Mouse (Mus musculus) hindbrain, embryonic 14.5 days (tissue): ENCODE data around the gene Gm3045. TPM values are rescaled to one million over a fixed set of nuclear protein-coding genes. Genes with fewer than 3 reads are reported as not detected.

Experiments used
- ATAC-seq: fragments of 200-750 bp; cut with Nextera tagmentation; 2 replicates; pipeline ENCODE4 v1.8.0; 2017; ENCODE audit warnings: moderate number of reproducible peaks, mild to moderate bottlenecking, moderate TSS enrichment, moderate library complexity; ENCODE audit not compliant: low FRiP score
- DNase-seq: peaks from one replicate; pipeline ENCODE4 v3.0.0-alpha.2; 2015; ENCODE audit warnings: low spot score
- H3K27ac ChIP-seq: fragments of 300-500 bp; sonication (generic); 2 replicates; pipeline ENCODE4 v1.5.1; 2014; ENCODE audit warnings: mild to moderate bottlenecking, moderate library complexity
- H3K27me3 ChIP-seq: fragments of 300-500 bp; sonication (generic); 2 replicates; pipeline ENCODE4 v1.6.1; 2014; ENCODE audit warnings: mild to moderate bottlenecking, low read length, mixed read lengths; ENCODE audit not compliant: control insufficient read depth, insufficient read depth
- H3K36me3 ChIP-seq: fragments of 300-500 bp; sonication (generic); replicated peaks from 2 replicates; pipeline ENCODE4 v1.6.1; 2014; ENCODE audit not compliant: control insufficient read depth, insufficient read depth
- H3K4me1 ChIP-seq: fragments of 300-500 bp; sonication (generic); replicated peaks from 2 replicates; pipeline ENCODE4 v1.6.1; 2014; ENCODE audit warnings: antibody characterized with exemption, low read length, mixed read lengths; ENCODE audit not compliant: control insufficient read depth, insufficient read depth
- H3K4me2 ChIP-seq: fragments of 300-500 bp; sonication (generic); replicated peaks from 2 replicates; pipeline ENCODE4 v1.6.1; 2014; ENCODE audit warnings: mild to moderate bottlenecking, moderate library complexity
- H3K4me3 ChIP-seq: fragments of 300-500 bp; sonication (generic); replicated peaks from 2 replicates; pipeline ENCODE4 v1.5.1; 2014; ENCODE audit warnings: mild to moderate bottlenecking, low read length
- H3K9ac ChIP-seq: fragments of 300-500 bp; sonication (generic); 2 replicates; pipeline ENCODE4 v1.6.1; 2014
- H3K9me3 ChIP-seq: fragments of 300-500 bp; sonication (generic); 2 replicates; pipeline ENCODE4 v1.6.1; 2016; ENCODE audit warnings: low read length; ENCODE audit not compliant: control insufficient read depth
- whole genome bisulfite sequencing: fragments of 180-500 bp; shearing (Covaris S2); extraction: QIAGEN DNeasy Blood & Tissue Kit; methylation state at CpG from one replicate; pipeline ENCODE4 v1.1.7; 2014; 5-methylcytosine and 5-hydroxymethylcytosine counted together
- polyA plus RNA-seq: library from polyadenylated mRNA; unstranded; fragments of >200 nt; fragmentation: Nextera tagmentation; extraction: Ambion mirVana; gene quantifications from 2 replicates; pipeline ENCODE4 v1.2.1, GENCODE M21; 2014

The Gm3045 gene
- not detected in 2 replicates for polyA plus RNA-seq

DNA sequence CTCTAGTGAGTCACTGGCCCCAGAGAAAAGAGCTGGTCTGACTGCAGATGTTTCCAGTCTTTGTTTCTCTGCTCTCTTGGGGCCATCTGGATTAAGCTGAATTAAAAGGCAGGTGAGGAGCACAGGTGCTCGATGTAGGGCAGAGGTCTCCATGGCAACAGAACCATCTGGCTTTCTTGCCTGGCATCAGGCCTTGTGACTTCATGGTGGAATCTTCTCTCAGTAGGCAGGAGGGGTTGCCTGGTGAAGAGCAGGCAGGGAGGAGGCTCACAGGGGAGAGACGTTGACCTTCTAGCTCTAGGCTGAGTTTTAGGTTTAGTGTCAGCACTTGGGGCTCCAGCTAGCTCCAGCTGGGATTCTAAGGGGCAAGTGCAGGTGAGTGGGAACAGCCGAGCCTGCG lies at the start of gene Gm3045:
Gm3045 (plus strand) TSS at position 230 of the 400 bp plus-strand sequence.
- Histone ChIP-seq H3K4me1 (no peaks in the 10 kb centered on the region), H3K9ac (no peak within 1 kb of the TSS), H3K27me3 (peaks cover 12% of the 10 kb centered on the region), H3K4me3 (no peak within 1 kb of the TSS), H3K4me2 (no peak within 1 kb of the TSS), H3K27ac (no peak within 1 kb of the TSS), H3K36me3 (no peaks in the 10 kb centered on the region), H3K9me3 (no peaks in the 10 kb centered on the region)
- 68% methylated on average over 4 of the region's 4 CpGs for WGBS
- DNase-seq, result no peak
- ATAC-seq, result no peak

DNA sequence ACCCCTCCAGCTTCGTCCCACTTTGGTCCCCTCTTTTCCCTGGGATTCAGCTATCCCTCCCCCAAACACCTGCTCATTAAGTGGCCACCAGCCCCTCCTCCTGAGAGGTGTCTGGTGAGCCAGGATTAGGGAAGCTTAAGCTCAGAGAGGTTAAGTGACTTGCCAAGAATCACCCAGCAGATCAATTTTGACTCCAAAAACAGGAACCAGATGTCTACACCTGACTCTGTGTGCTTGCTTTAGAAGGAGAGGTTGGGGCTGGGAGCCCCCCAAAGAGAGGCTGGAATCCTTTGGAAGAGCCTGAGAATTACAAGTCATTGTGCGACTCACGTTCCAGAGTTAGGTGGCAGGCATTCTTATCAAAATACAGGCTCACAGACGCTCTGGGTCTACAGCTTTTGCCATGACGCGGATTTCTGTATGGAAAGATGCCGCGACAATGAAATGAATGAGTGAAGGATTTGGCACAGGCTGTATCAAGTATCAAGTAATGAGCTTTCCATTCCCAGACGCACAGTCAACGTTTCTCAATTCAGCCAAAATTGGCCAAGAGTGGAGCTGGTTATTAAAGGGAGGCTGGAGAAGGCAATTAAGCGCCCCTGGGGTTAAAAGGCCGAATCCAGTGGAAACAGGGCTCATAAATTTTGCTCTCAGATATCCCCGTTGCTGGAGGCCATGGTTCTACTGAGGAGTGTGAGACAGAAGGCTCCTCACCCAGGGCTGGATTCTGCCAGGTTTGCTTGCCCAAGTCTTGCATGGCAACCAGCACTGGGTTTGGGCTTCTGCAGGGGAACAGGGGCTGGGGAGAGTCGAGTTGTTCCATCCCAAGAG lies 45.3 kb upstream of the Gm3045 start:
- DNase-seq (no peak), ATAC-seq (no peak)
- no peak overlapping the region for H3K27ac ChIP-seq
- WGBS, result 74% methylated on average over 14 of the region's 14 CpGs
- H3K36me3 ChIP-seq, result no peaks in the 10 kb centered on the region
- H3K4me2 ChIP-seq, result no peak overlapping the region
- no peaks in the 10 kb centered on the region for H3K4me1 ChIP-seq
- no peaks in the 10 kb centered on the region for H3K27me3 ChIP-seq
- H3K9me3 ChIP-seq, result no peaks in the 10 kb centered on the region
- H3K9ac ChIP-seq, result no peak overlapping the region
- H3K4me3 ChIP-seq, result no peak overlapping the region

DNA sequence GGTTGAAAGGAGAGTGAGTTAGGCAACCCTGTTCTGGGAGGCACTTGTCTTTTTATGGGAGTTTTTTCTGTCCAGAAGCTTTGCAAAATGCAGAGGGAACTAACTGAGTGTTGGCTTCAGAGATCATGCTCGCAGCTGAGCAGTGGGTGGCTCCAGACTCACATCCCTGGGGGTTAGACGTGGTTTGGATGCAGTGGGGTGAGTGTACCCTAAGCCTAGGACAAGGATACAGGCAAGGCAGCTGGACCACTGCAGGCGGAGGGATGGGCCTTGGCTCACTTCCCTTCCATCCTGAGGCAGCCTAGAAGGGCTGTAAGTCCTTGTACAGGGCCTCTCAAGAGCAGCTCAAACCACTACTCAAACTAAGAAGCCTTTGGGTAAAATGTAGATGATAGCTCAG lies 43.0 kb upstream of the Gm3045 start:
- no peak overlapping the region for H3K4me2 ChIP-seq
- ATAC-seq (no peak), DNase-seq (no peak)
- H3K27me3 ChIP-seq, result no peaks in the 10 kb centered on the region
- WGBS, result 76% methylated on average over 3 of the region's 3 CpGs
- H3K9me3 ChIP-seq, result no peaks in the 10 kb centered on the region
- no peak overlapping the region for H3K4me3 ChIP-seq
- H3K36me3 ChIP-seq, result no peaks in the 10 kb centered on the region
- no peak overlapping the region for H3K27ac ChIP-seq
- no peaks in the 10 kb centered on the region for H3K4me1 ChIP-seq
- H3K9ac ChIP-seq, result no peak overlapping the region

DNA sequence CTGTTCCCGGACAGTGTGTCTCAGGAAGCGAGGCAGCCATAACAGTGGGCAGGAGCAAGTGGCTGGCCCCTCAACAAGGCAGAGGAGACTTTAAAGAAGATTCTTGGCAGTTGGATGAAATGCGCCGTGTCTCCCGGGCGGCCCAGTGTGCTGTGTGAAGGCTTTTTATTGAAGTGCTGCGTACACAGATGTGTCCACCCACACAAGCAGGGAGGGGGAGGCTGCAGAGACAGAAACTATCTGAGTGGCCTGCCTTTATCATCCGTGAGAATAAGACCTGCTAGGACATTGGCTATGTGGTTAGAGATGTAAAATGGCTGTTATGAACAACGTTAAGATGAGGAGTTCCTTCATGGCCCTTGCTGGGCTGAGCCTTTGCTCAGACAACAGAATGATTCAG lies 40.0 kb upstream of the Gm3045 start:
- Histone ChIP-seq H3K4me2 (no peak overlapping the region), H3K27ac (no peak overlapping the region), H3K9ac (no peak overlapping the region), H3K4me3 (no peak overlapping the region), H3K9me3 (no peaks in the 10 kb centered on the region), H3K27me3 (no peaks in the 10 kb centered on the region), H3K36me3 (no peaks in the 10 kb centered on the region), H3K4me1 (no peaks in the 10 kb centered on the region)
- ATAC-seq (no peak), DNase-seq (no peak)
- 62% methylated on average over 9 of the region's 9 CpGs for WGBS

DNA sequence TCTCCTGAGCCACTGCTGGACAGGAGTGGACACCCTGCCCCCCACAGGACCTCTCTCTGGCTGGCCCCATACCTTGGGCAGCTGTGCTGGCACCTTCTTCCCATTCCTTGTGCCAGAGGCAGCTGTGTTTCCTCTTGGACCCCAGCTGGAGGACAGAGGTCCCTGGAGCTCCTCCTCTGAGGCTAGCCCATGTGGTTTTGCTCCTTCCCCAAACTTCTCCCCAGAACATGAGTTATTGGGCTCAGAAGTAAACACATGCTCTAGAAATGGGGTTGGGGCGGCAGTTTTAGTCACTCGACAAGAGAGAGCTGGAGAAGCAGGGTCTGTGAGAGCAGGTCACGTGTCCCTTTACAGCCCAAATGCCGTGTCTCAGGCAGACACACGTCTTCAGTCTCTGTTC lies 39.0 kb upstream of the Gm3045 start:
- 86% methylated on average over 5 of the region's 5 CpGs for WGBS
- ATAC-seq, result no peak

DNA sequence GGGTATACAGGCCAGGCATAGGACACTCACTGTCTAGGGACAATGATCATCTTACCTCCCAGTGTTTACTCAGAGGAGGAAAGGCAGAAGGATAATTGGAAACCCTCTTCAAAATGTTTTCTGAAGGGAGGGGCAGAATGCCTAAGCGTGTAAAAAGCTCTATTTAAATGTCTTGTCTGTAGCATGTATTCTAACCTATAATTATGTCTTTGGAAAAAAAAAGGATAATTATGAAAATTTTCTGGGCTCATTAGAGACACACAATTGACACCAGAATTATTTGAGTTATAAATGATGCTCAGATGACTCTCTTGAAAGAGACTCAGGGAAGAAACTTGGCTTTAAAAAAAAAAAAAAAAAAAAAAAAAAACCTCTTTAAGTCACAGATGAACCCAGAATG lies 38.4 kb upstream of the Gm3045 start:
- H3K9me3 ChIP-seq, result no peaks in the 10 kb centered on the region
- no peaks in the 10 kb centered on the region for H3K36me3 ChIP-seq
- 74% methylated on average over 1 of the region's 1 CpGs for WGBS
- H3K9ac ChIP-seq, result no peak overlapping the region
- no peak overlapping the region for H3K4me3 ChIP-seq
- H3K4me1 ChIP-seq, result no peaks in the 10 kb centered on the region
- no peak overlapping the region for H3K27ac ChIP-seq
- no peak overlapping the region for H3K4me2 ChIP-seq
- DNase-seq (no peak), ATAC-seq (no peak)
- no peaks in the 10 kb centered on the region for H3K27me3 ChIP-seq

More for the DNA sequence above, 39.0 kb upstream of the Gm3045 start:
- H3K4me1 ChIP-seq, result no peaks in the 10 kb centered on the region
- H3K4me3 ChIP-seq, result no peak overlapping the region
- no peak overlapping the region for H3K4me2 ChIP-seq
- no peaks in the 10 kb centered on the region for H3K36me3 ChIP-seq
- no peak for DNase-seq
- H3K9me3 ChIP-seq, result no peaks in the 10 kb centered on the region
- no peak overlapping the region for H3K9ac ChIP-seq
- no peaks in the 10 kb centered on the region for H3K27me3 ChIP-seq
- H3K27ac ChIP-seq, result no peak overlapping the region

DNA sequence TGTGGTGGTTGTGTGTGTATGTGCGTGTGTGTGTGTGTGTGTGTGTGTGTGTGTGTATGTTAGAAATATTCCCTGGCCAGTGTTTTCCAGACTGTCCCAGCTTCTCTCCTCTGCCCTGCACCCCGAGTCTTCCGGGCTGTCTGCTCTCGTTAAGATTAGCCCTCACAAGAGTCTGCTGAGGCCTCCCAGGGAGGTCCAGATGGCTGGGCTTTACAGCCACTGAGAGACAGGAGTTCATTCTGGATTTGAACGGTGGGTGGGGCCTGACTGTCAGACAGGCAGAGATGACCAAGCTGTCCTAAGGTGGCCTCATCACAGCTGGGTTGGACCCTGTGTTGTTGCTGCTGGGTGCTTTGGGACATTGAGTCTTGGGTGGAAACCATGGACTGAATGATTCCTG lies 28.8 kb upstream of the Gm3045 start:
- Histone ChIP-seq H3K27me3 (no peaks in the 10 kb centered on the region), H3K9me3 (no peaks in the 10 kb centered on the region), H3K36me3 (no peaks in the 10 kb centered on the region), H3K9ac (no peak overlapping the region), H3K4me1 (no peaks in the 10 kb centered on the region), H3K27ac (no peak overlapping the region), H3K4me3 (no peak overlapping the region), H3K4me2 (no peak overlapping the region)
- 63% methylated on average over 5 of the region's 5 CpGs for WGBS
- ATAC-seq (no peak), DNase-seq (no peak)

DNA sequence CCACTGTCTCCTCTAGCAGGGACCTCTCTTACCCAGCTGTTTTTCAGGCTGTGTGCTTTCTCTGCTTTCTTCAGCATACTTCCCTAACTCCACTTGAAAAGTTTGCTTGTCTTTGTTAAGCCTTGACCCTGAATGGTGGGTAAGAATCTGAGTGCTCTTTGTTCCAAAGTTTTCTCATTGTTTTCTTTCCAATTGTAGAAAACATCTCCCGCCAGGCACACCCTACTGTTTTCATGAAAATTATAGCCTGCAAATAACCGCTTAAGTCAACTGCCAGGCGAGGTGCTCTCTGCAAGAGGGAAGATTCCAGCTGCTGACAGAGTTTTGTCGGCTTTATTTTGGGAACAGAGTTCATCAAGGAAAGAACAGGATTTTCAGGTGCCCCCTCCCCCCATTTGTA lies 25.2 kb upstream of the Gm3045 start:
- Histone ChIP-seq H3K4me3 (no peak overlapping the region), H3K27ac (no peak overlapping the region), H3K4me1 (no peaks in the 10 kb centered on the region), H3K9ac (no peak overlapping the region), H3K36me3 (no peaks in the 10 kb centered on the region), H3K9me3 (no peaks in the 10 kb centered on the region), H3K4me2 (no peak overlapping the region), H3K27me3 (no peaks in the 10 kb centered on the region)
- no peak for ATAC-seq
- DNase-seq, result no peak
- WGBS, result 49% methylated on average over 4 of the region's 4 CpGs

DNA sequence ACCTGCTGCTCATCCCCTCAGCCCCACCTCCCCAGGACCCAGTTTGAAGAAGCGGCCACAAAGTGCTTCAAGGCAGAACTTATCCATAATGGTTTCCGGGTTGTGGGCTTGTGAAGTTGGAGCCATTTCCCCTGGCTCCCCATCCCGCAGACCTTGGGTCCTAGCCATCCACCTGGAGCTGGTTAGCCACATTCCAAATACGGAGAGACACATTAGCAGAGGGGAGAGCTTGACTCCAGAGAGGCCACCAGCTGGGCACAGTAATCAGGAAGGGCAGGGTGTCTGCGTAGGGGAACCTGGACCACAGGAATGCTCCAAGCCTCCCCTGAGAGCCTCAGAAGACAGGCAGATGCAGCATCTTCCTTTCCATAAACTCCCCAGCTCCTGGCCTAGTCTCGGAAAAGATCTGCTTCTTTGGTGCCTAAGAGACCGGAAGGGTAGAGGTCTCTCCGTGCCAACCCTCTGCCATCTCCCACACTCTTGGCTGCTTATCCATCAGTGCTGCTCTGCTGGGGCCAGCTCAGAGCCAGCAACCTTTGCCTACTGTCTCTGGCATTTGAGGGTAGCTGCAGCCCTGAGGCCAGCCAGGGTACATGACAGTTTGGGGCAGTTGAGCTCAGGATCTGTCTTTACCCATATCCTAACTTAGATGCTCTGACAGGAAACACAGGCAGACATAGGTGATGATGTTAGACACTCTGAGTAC lies 22.9 kb upstream of the Gm3045 start:
- H3K4me3 ChIP-seq, result no peak overlapping the region
- DNase-seq, result no peak
- no peak overlapping the region for H3K9ac ChIP-seq
- ATAC-seq, result no peak
- H3K36me3 ChIP-seq, result no peaks in the 10 kb centered on the region
- no peaks in the 10 kb centered on the region for H3K4me1 ChIP-seq
- H3K27ac ChIP-seq, result no peak overlapping the region
- 85% methylated on average over 8 of the region's 8 CpGs for WGBS
- H3K4me2 ChIP-seq, result no peak overlapping the region
- H3K9me3 ChIP-seq, result no peaks in the 10 kb centered on the region
- H3K27me3 ChIP-seq, result no peaks in the 10 kb centered on the region
